Mouse (Mus musculus): ENCODE measurements around the gene Dexi.

Gene Dexi

DNA sequence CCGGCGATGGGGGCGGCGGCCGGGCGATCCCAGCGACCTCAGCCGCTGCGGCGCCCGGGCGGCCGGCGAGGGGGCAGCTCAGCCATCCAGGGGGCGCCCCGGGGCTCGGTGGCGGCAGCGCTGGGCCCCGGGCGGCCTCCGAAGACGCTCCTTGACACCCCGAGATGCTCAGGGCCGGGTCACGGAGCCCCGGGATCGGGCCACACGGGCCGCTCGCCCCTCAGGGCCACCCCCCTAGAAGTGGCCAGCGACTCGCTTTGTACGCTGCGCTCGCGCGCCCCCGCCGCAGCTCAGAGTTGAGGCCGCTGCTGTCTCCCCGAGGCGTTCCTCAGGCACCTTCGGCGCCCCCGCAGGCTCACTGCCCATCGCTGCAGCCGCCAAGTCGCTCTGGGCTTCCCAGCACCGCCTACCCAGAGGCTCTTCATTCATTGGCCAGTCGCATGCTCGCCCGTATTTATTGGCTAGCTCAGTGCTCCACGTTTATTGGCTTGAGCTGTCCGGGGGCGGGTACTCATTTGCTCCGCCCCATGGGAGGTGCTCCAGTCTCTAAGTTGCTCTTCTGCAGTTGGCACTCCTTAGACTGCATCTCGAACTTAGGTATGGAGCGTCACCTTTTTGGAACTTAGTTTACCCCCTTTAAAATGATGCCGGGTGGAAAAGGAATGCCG is at the start of gene Dexi:
Gene Dexi, minus strand, starts transcription at position 357 of the 668 bp plus-strand sequence.
- peak; percentile 96 for DNase-seq

DNA sequence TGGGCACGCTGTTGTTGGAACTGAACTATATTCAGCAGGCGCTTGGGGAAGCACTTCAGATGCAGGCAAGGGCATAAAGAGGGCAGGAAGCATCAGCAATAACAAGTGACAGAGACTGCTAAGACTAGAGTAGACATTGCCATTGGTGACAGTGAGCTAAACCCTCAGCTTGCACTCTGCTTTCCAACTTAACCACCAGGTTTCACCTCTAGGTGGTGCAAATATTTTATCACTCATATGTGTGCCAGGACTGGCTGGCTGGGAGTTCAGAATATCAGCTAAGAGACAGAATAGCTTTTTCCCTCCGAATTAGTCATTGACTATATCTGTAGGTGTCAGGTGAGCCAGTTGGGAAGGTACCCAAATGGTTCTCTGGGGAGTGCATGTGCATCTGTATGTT is 43.7 kb upstream of the Dexi start:
- DNase-seq, result peak; percentile 17

DNA sequence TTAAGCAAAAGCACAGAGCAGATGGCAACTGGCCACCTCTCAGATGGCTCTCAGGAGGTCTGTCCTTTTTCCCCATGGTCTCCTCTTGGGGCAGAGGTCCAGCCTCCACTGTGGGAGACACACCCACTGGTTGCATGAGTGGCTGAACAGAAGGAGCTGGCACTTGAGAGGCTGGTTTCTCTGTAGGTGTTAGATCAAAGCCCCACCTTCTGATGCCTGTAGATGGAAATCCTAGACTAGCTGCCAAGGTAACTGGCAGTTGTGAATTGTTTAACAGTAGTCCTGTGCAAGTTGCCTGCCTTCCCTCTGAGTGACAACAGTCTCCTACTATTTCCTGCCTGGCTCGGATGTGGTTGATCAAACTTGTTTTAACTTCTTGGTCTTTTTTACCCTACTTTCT is 42.3 kb upstream of the Dexi start:
- DNase-seq, result no peak

DNA sequence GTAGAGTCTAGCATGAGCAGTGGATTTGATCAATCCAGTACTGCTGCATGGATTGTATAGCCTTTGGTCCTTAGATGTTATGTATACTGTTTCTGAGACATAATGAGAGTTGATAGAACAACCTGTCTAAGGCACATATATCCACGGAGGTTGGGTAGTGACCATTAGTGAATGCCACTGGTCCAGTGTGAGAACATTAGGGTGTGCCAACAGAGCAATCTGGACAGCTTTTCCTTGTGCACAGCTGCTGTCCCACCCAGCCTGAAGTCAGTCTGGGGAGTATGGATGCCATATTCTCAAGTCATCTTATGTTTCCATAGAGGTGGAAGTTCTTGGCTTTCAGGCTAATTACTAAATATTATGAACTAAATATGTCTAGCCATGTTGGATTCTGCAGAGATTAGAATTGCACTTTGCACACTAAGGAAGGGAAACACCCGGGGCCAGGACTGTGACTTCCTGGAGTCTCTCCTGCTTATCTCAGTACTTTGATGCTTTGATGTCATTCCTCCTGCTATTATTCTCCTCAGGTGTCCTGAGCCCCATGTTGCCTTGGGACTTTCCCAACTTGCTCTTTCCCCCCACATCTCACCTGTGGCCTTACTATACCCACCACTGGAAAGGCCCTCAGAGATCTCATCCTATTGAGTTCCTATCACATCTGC is 38.5 kb upstream of the Dexi start:
- no peak for DNase-seq

DNA sequence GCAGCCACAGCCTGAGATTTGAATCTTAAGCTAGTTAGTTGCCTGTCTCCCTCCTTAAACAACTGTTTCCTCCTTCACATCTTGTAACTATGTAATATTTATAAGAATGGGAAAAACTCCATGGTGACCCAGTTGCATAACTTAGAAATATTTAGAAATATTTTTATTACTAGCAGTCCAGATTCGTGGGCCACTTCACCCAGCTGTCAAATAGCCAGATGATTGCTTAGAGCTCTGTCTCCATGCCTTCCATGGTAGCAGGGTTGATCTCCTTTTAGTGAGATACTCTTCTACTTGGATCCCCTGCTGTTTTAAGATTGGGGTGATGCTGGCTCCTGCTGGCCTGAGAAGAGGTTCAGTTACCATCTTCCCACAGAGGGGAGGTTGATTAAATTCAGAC is 35.5 kb upstream of the Dexi start:
- DNase-seq, result no peak

DNA sequence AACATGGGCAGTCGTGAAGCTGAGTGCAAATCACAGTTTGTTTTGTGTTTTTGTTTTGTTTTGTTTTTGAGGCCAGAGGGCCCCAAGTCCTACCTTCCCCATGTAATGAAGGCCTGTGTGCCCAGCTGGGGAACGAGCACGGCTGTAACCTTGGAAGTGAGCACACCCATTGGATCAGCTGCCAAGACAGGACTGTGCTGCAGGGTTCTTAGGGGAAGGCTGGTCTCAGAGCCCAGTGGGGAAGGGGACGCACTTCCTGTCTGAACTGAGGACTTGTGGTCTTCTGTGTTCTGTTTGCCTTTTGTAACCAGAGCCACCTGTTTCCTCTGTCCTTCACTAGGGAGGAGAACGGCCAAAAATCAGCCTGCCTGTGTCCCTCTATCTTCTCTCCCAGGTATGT is 34.7 kb upstream of the Dexi start:
- no peak for DNase-seq

DNA sequence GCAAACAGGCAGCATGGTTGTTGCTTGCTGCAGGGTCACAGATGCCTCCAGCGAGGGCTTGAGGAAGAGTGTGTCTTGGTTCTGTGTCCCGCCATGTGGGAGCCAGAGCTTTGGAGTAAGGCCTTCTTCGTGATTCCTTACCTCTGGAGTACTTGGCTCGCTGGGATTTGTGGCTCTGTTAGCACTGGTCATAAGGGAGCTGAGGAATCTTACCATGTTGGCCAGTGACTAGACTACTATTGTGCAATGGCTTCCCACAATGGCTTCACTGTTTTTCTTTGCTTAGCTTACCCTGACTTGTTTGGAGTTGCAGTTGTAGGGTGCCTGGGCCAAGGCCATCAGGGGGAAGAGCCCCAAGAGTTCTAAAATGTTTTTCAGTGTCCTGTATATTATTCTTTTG is 33.1 kb upstream of the Dexi start:
- no peak for DNase-seq

DNA sequence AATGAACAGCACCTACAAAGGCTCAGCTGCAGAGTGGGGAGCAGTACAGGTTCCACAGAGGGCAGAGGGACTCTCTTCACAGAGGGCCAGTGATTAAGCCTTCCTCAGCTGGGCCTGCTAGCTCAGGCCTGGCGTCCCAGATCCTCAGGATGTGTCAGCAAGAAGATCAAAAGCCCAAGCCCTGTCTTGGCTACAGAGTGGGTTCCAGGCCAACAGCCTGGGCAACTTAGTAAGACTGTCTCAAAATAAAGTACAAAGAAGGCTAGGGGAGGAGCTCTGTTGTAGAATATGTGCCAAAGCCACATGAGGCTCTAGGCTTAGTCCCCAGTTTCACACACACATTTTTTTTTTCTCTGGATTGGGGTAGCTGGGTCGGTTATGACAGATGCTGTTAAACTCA is 32.1 kb upstream of the Dexi start:
- no peak for DNase-seq

DNA sequence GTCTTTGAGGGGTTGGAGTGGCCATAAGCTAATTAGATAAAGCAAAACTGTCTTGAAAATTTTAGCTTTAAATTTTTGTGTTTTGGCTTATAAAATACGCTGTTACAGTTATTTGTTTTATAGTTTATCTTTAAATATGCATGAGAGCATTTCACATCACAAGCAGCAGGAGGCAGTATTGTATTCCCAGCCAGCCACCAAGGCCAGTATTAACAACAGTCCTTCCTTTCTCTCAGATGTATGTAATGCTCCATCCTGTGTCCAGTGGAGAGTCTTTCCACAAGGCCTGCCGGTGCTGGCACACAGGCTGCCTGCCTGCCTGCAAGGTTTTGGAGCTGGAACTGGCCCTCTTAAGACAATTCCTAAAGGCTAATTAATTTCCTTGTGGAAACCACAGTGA is 29.0 kb upstream of the Dexi start:
- no peak for DNase-seq

DNA sequence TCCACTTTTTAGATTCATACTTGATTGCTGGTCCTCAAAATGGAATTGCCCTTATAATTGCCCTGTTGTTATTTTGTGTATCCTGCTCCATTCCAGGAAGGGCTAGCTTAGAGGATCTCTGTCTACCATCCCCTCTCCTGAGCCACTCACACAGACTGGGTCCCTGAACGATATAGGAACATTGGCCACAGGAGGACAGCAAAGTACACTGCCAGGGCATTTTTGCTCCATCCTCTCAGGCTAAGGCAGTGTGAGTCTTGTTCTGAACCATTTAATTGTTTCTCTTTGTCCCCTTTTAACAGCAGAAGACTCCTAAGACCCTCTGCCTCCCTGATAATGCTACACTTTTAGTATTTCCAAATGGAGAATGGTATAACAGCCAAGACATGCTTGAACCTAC is 27.9 kb upstream of the Dexi start:
- no peak for DNase-seq

DNA sequence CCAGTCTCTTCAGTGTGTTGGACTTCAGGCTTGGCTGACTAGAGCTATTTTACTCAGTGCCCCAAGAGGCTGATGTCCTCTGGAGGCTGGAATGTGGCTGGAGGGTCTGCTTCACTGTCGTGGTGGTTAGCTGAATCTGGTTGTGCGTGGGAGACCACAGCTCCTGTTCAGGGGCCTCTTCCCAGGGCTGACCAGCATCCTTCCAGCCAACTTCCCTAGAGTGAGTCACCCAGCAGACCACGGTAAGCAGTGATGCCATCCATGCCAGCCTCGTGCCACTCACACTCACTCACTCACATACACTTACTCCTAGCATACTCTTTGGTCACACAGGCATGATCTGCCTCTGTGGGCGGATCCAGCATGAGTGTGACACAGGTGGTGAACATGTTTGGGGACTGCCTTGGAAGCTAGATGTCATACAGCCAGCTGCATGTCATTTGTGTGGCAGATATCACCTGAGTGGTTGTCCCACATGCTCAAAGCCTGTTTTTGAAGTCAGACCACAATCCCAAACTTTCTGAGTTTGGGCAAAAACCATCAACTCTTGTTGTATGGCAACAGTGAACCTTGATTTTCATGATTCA is 27.0 kb upstream of the Dexi start:
- no peak for DNase-seq

DNA sequence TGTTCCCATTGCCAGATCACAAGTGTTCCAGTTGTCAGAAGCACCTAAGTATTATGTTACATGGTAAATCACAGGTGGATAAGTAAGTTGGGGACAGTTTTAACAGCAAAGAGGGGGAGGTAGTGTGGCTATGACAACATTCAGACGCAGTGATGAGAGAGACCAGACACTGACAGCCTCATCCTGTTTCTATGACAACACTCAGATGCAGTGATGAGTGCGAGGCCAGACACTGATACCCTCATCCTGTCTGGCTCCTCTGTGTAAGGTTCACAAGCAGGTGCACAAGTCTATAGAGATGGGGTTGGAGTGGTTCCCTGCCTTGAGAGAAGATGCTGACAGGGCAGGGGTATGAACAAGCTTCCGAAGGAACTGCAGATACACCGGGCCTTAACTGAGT is 24.3 kb upstream of the Dexi start:
- DNase-seq, result no peak

DNA sequence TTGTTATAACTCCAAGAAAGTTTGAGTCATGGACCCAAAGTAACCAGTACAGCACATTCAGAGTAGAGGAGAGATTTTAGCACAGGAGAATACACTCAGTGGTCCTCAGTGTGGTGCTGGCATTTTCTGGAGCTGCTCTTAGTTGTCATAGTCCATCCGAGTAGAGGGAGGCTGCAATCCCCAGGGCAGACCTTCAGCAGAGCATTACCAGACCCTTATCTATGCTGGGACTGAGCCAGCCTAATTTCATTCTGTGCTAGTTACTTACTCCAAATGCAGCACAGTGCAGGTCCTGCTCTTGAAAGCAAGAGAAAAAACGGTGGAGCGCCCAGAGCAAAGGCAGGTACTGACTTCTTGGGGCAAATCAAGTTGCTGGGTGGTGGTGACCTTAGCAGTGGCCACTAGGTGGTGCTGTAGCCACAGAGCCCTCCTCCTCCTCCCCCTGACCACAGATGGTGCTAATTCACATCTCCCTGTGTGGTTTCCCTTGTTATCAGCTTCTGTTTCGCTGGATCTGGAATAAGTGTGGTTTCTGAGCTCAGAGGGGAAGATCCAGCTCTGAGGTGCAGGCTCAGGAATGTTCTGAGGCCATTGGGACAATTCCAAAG is 22.5 kb upstream of the Dexi start:
- peak; percentile 61 for DNase-seq

DNA sequence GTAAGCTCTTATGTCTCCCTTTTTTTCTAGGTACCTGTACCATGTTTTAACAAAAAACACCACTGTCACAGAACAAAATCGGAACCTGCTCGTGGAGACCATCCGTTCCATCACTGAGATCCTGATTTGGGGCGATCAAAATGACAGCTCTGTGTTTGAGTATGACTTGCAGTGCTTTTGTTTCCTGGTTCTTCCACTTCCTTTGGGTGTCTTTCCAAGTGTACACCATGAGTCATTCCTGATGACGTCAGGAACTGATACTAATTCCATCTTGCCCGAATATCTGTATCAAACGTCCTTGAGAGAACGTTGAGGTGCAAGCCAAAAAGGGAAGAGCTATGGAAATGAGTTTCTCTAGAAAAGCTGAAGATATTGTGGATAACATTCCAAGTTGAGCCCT is 17.1 kb upstream of the Dexi start:
- no peak for DNase-seq

DNA sequence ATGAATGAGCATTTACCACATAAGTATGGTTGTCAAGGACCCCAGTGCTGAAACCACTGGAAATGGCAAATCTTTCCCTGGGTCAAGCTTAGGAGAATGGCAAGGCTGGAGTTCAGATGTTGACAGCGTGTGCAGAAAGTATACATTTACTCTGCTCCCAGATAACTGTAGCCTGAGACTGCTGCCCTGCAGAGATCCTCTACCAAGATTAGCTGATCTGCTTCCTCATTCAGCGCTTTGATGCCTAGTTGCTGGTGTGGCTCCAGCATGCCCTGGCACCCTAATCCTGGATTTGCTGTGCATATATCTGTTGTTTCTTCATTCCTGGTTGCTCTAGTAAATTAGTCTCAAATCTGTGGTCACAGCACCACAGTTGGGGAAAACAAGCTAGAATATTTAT is 11.0 kb upstream of the Dexi start:
- DNase-seq, result no peak

DNA sequence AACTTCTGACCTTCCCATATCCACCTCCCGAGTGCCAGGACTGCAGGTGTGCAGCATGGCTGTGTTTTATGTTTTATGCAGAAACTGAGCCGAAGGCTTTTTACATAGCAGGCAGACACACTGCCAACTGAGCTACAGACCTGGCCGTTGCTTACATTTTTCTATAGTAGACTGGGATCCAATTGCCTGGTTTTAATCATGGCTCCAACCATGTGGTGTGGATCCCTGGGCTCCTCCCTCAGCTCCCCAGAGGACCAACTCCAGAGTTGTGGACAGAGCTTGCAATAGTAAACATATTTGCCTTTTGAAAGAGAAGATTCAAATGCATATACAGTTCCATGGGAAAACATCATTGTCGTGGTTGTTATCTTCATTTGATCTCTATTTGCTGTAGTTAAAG is 8.7 kb upstream of the Dexi start:
- DNase-seq, result no peak

DNA sequence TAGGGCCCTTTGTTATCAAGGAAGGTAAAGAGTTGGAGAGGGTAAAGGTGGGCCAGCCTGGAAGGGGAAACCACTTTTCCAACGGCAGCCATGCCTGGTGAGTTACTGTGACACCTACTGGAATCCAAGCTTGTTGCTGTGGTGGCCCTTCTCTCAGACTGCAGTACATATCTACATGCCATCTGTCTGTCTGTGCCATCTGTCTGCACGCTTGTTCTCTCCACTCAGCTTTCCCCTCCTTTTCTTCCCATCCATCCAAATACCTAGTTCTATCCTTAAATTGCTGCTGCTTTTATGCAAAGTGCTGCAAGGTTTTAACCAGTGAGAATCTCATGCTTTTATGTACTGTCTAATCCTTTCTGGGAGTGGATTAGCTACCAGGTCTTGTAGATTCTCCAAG is 6.7 kb upstream of the Dexi start:
- DNase-seq, result no peak

DNA sequence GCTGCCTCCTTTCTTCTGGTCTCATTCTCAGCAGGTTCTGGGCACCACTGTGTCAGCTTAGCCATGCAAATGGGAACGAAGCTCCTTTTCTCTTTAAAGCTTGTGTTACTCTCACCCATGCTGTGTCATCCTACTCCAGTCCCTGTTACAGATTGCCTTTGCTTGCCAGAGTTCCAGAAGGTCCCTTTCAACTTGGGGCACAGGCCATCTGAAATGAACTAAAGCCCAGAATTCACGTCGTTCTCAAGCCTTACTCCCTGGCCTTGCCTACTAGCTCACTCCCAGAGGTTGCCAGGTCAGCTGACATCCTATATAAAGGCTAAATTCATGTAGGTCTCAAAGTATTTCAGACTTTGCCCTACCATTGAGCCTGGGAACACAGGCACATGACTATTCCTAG is 6.1 kb upstream of the Dexi start:
- no peak for DNase-seq

DNA sequence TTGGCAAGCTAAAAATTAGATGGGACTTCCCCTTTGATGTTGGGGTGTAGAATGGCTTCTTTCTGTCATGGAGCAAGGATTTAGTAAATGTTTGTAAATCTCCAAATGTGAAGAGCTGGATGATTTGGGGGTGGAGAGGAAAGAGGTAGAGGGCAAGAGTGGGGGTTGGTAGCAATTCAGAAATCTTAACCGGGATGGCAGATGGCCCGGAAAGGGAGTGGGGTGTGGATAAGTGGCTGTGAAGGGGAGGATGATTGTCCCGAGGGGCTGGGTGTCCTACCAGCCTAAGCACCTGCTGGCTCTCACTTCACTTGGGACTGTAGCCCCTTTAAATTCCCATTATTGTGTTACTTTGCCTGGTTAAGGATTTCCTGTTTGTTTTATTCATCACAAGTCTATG is 4.0 kb upstream of the Dexi start:
- DNase-seq, result no peak

DNA sequence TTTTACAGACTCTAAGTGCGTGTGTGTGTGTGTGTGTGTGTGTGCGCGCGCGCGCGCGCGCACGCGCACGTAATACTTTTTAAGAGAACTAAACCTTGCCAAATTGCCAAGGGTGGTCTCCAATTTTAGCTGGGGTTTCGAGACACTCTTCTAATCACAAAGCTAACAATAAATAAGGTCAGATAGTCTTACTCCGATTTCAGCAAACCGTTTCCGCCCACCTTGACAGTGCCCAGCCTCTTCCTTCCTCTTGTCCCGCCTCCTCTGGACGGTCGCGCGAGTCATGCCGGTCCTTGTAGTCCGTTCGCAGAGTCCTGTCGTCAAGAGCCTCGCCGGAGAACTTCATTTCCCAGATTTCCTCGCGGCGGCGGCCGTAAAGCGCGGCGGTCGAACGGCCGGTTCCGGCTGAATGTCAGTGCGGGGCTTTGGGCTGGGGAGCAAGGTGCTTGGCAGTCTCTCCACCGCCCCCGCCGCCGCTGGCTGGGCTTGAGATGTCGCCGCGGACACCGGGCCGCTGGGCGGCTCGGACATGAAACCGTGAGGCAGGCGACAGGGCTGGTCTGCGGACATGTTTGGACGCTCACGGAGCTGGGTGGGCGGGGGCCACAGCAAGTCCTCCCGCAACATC is 2.3 kb upstream of the Dexi start, which contains the start of gene Clec16a:
Gene Clec16a, plus strand, starts transcription at position 345 of the 628 bp plus-strand sequence.
- peak; percentile 95 for DNase-seq

DNA sequence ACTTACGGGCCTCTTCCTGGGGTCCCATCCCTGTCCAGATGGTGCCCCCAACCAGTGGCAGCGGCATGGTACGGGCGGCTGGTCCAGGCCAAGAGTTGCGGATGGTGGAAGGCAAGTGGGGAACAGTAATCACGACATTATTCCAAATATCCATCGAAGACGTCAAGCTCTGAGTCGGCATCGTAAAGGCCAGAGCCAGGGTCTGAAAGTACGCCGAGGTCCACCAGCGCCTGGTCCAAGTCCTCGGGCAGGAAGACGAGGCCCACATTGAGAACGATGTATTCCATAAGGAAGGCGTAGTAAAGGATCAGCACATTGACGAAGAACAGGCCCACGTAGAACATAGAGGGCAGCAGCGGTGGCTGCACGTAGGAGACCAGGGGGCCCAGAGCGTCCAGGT is 588 bp downstream of the Dexi start:
- DNase-seq, result peak; percentile 31

DNA sequence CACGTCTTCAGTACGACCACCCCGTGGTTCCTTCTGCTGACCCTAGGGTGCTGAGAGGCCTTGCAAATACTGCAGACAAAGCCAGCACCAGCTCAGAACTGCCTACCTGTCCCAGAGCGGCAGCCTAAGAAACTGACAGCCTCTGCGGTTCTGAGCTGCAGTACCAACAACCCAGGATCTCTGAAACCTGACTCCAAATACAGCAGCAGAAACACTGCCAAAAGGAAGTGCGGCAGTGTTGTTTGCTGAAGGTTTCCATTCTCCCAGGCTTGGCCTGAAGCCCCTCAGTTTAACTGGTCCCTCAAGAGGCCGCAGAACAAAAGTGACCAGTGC is 1.3 kb downstream of the Dexi start:
- no peak for DNase-seq

DNA sequence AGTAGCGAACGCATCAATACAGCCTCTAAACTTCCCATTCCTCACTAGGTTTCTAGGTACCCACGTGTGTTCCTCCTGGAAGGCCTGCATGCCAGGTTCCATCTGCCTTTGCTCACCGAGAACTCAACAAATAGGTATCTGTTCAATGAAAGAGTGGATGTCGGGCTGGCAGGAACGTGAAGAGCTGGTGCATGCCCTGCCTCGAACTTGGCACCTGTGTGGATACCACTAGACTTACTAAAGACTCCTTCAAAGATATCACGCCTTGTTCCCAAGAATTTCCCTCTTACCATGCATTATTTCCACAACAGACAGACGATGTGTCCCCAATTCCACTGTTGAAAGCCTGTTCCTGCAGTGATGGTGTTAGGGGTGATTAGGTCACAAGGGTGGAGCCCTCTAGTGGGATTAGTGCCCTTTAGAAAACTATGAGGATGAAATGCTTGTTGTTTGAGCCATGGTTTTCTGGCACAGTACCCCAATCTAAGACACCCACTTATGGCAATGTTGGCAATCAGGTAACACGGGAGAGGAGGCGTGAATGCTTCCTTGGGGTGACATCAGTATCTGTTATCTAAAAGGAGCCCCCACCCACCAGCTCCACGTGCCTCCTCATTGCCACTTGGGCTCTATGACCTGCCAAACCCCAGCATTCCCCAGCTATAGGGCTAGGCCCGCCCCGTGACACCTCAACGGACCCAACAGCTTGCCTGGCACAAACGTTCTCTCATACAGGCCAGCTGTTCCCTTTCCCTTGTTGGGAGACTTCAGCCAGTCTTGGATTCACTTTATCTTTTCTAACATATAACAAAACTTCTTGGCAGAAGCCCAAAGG is 1.9 kb downstream of the Dexi start:
- DNase-seq, result no peak

All from right cerebral cortex, postnatal 25 days (tissue).